Mouse (Mus musculus): Measurements from ENCODE around the gene Actn4.

- TF ChIP-seq CTCF (IDR thresholded peaks at IDR 0.05; ENCODE audit: low read depth) (no peak), EP300 (IDR thresholded peaks at IDR 0.05; ENCODE audit: low read depth) (no peak)
Measured at GRCm38 (mm10) chr7:29008714-29009113, 46.6 kb upstream of the Actn4 start.

Measured in heart, postnatal 0 days (tissue).